Mouse (Mus musculus) urinary bladder, postnatal 10 days (tissue): ENCODE data around the gene Hace1.
"Not testable (repeated sequence)": the region's sequence is repeated elsewhere in the genome, so short reads cannot be mapped to it uniquely, and the experiment has no call there.

Experiments
- DNase-seq: peaks from one replicate; pipeline ENCODE4 v3.0.0; 2022; ENCODE audit warnings: low spot score

Gene Hace1

DNA sequence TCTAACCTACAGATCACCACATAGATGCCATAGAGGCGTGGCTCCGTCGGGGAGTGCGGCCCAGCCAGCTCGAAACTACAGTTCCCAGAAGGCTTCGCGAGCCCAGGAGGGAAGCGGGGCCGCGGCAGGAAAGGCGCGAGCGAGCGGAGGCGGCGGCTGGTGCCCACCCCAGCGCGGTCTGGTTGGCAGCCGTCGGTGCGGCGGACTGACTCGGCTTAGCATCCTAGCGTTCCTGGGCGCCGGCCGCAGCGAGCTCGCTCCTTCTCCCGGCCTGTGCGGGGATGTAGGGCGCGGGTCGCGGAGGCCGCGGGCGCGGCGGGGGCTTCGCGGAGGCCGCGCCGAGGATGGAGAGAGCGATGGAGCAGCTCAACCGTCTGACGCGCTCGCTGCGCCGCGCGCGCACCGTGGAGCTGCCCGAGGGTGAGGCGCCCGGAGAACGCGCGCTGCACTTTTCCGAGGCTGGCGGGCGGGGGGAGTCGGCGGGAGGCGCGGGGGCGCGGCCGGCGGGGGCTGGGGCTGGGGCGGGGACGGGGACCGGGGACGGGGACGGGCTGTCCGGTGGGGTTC lies at the start of gene Hace1:
Gene Hace1, plus strand, starts transcription at position 99 of the 567 bp plus-strand sequence.
- peak; percentile 57 for DNase-seq

DNA sequence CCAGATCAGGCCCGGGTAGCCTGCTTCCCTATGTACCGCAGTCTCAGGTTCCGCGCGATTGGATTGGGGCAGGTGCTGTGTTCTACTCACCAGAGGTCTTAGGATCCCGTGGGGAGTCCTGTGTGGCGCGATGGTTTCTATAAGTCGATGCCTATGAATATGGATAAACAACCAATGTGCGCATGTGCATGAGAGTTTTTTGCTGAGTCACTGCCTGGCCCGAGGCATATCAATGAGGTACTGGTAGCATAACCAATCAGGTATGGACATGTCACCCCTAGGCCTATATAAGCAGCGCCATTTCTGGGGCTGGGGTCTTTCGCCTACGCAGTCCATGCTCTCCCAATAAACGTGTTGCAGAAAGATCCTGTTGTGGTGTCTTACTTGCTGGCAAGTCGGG lies 40.3 kb upstream of the Hace1 start:
- not testable (repeated sequence) for DNase-seq

DNA sequence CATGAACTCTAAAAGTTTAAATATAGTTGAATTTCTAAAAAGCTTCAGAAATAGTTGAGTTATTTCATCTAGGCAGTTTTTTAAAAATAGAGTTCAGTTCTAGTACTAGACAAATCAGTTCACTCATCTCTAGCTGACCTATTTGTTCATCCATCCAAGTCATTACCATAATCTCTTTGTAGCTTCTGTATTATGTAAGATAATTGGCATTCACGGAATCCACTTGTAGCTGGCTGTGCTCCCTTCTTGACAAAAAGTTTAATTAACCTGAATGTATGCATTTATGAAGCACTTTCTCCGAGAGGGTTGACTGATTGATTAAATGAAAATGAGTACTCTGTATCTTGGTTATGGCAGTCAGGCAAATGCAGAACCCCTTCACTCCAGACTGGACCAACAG lies 34.9 kb upstream of the Hace1 start:
- no peak for DNase-seq

DNA sequence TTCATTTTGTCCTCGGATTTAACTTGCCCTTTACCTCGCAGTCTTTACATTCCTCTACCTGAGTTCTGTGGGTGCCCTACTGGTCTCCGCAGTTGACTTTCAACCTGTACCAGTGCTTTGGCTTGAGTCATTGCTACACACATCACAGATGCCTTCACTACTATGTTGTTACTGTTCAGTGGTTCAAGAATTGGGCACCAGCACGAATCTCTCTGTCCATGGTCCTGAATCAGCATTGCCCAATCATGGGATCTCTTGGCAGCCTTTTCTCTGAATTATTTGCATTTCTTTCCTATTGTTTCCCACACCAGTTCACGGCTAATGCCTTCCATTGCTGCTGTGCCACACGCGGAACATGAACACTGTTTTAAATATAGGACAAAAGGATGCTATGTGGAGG lies 30.8 kb upstream of the Hace1 start:
- no peak for DNase-seq

DNA sequence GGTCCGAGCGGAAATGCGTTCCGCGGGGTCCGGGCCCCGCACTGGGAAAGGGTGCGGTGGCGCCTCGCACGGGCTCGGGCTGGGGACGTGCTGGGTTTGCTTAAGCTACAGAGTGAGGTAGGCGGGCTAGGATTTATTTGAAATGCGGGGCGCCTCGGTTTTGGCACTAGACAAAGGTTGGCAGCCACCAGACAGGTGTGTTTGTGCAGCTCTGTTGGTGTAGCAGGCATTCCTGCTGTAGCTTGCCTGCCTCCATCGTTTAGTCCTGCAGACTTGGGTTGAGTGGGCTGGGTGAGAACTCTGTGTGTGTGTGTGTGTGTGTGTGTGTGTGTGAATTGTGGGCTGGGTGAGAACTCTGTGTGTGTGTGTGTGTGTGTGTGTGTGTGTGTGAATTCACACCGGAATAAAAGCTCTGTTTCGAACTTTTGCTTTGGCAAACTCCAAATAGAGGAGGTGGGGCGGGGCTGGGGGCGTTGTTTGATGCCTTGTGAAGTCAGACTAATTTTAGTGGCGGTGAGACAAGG lies 731 bp downstream of the Hace1 start:
- DNase-seq, result no peak

DNA sequence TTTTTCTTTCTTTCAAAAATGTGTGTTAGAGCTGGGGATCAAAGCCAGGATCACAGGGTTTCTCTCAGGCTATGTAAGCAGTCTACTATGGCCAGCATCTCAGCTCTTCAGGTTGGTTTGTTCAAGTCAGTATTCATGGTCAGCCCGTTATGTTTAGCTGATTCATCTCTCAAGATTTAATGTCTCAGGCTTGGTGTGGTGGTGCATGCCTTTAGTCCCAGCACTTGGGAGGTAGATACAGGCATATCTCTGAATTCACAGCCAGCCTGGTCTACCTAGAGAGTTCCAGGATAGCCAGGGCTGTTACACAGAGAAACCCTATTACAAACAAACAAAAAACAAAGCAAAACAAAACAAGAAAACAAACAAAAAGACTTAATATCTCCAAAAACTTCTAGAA lies 5.7 kb downstream of the Hace1 start:
- DNase-seq, result no peak

DNA sequence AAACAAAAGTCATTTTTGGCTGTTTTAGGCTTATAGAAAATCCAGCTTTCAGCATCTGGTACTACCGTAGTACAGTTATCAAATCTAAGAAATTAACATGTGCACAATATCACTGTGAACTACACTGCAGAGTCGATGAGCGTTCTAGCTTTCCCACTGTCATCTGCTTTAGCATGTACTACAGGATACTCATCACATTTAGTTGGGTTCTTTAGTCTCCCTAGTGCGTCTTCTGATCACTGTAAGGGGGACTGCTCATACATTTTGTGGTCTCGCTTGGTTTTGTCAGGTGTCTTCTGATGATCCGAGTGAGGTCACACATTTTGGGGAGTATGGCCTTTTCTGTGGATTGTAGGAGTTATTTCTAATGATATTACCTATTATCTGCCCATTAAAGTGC lies 6.2 kb downstream of the Hace1 start:
- DNase-seq, result no peak

DNA sequence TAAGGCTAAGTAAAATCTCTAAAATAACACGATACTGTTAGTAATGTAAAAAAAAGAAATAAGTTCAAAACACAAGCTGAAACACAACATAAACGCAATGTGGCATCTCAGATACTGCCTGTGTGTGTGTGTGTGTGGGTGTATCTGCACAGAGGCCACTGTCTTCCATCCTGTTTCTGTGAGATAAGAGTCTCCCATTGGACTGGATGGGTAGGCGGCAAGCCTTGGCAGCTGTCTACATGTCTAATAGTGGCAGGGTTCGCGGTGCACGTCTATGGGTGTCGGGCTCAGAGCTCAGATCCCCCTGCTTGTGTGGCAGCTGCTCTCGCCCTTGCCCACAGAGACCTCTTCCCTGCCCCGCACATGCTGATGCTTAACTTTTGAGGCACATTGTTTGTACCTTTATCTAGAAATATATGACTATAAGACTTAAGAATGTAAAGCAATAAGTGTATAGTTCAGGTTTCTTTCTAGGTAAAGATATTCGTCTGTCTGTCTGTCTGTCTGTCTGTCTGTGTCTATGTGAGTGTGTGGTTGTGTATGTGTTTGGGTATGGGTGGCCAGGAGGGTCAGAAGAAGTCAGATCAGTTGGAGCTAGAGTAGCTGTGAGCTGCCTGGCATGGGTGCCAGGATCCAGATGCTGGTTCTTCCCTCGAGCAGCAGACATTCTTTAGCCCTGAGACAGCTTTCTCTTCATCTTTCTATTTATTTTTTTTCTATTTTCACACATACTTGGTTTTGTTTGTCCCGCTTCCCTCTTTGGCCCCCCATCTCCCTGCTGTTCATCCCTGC lies 6.9 kb downstream of the Hace1 start:
- DNase-seq, result no peak

DNA sequence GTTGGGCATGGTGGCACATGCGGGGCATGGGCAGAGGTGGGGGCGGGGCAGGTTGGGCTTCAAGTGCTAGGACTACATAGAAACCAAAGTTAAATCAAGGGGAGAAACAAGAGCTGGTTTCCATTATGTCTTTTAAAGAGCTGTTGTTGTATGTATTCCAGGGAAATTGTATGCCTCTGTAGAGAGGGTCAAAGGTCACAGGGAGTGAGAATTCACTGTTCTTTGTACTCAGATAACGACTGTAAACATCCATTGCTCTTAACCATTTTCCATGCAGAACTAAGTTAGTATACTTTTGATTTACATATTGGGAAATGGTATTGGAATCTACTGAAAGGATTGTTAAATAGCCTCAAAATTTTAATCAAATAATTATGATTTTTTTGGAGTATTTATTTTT lies 28.2 kb downstream of the Hace1 start:
- DNase-seq, result no peak

DNA sequence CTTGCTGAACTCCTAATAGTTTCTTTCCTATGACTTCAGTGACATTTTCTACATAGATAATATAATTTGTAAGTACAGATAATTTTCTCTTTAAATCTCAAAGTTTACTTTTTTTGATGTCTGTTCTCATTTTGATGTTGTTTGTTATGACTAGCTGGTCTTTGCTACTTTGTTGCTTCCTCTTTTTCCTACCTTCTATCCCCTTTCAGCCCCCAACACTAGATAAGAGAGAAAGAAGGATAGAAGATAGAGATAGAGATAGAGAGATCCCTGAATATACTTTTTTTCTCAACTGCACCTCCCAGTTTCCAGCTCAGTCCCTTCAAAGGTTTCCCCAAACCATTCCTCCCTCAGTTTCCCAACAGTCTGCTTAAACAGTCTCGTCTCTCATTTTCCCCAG lies 33.1 kb downstream of the Hace1 start:
- no peak for DNase-seq

DNA sequence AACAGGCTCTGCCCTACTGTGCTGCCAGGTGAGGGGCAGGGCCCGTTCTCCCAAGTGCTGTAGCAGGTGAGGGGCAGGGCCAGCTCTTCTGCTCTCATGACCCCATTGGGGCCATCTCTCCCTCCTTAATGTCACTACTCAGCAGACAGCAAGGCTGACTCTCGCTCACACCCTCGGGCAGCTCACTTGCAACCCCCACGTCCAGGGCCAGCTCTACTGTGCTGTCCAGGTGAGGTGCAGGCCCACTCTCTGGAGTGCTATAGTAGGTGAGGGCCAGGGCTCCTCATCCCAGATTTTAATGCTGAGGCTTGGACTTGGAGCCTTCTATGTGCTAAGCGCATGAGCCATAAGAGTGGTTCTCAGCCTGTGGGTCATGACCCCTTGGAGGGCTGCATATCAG lies 38.4 kb downstream of the Hace1 start:
- no peak for DNase-seq

DNA sequence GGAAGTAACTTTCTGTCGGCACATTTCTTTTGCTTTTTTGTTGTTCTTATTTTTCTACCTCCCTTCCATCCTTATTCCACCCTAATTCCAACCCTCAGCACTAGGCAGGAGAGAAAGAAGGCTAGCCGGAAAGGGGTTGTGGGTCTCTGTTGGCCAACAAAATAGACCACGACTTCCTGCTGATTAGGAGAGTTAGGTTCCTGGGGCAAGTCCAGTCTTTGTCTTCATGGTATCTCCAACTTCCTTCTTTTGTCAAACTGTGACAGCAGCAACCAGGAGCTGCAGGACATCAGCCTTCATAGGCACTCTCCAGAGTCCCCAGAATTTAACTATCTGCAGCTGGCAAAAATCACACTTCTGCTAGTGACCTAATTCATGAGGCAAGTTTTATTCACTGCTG lies 41.4 kb downstream of the Hace1 start:
- no peak for DNase-seq

DNA sequence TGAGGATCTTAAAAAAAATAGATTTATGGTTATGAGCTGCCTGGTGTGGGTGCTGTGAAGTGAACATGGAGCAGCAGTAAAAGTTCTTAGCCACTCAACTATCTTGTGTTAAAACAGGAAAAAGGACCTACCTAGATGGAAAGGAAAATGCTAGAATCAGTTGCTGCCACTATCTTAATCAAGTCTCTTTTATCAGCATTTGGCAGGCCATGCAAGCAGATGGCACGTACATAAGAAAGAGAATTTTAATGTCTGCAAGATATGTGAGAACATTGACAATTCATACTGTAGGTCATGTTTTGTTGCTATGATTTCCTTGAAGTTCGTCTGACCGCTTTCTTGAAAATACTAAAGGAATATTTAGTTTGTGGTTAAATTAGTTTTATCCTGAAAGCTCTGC lies 54.4 kb downstream of the Hace1 start:
- no peak for DNase-seq

DNA sequence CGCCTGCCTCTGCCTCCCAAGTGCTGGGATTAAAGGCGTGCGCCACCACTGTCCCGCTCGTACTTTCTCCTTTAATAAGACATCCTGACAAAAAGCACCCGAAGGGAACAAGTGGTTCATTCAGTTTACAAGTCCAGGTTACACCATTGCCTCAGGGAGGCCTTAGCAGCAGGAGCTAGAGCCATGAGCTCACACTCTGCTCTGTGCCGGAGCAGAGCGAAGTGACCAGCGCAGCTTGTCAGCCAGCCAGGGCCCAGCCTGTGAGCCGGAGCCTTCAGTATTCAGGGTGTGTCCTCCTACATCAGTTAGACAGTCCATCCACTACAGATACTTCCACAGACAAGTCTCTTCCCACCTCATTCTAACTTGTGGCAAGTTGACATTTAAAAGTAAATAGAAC lies 55.0 kb downstream of the Hace1 start:
- no peak for DNase-seq

DNA sequence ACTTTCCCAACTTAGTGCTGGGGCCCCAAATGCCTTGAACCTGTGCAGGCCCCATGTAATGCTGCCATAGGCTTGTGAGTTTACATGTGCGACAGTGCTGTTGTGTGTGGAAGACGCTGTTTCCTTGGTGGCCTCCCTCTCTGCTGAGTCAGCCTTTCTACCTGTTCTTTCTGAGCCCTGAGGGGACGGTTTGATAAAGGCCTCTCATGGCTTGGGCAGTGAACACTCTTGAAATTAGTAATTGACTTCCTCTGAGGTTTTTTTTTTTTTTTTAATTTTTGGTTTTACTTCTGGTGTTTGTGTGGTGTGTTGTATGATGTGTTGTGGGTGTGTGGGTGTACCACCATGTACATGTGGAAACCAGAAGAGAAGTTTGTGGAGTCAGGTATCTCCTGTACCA lies 57.6 kb downstream of the Hace1 start:
- DNase-seq, result no peak

DNA sequence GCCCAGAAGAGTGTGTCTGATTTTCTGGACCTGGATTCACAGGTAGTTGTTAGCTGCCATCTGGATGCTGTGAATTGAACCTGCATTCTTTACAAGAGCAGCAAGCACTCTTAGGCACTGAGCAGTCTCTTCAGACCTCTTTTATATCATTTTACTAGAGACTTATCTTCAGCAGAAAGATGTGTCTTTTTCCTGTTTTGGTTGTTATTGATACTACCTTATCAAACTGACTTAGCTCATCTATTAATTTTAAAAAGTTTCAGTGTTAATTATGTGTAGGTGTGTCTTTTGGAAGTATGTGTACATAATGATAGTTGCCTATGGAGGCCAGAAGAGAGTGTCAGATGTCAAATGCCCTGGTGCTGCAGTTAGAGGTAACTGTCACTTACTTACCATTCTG lies 62.1 kb downstream of the Hace1 start:
- DNase-seq, result no peak

DNA sequence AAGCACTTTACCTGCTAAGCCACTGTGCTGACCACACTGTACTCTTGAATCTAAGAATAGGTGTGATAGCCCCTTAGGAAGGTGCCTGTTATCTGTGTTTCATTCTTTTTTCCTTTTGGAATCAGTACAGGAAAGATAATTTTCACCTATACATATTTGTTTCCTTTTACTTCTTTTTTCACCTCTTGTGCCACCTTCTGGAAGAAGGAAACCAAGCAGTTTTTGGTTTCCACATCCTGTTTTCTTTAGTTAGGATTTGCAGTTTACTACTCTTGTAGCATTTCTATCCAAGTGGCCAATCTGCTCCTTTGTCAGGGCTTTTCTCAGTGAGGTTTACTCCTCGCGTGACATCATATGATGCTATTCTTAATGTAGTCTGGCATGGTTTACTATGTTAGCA lies 76.4 kb downstream of the Hace1 start:
- no peak for DNase-seq

DNA sequence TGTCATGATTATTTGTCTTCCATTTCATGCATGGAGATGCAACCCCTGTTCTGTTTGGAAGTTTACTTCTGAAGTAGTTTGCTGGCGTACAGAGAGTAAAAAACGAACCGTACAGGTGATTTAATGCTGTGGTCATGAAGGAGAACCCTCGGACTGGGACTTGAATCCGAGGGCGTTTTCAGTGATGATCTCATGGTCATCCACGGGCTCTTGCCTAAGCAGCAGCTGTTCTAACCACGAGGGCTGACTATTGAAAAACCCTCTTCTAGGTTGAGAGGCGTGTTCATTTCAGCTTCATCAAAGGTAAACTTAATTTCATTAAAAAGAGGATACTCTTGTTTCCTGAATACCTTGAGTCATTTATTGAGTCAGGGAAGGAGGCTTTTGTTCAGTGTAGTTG lies 84.4 kb downstream of the Hace1 start:
- no peak for DNase-seq

DNA sequence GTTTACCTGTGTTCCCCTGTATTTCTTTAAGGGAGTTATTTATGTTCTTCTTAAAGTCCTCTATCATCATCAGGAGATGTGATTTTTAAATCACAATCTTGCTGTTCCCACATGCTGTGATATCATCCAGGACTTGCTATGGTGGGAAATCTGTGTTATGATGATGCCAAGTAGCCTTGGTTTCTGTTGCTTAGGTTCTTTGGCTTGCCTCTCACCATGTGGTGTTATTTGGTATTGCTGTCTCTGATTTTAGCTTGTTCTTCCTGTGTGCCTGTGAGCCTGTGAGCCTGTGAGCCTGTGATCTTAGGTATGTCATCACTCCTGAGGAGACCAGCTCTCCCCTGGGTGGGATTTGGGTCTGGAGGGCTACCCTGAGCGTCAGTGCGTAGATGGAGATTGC lies 90.6 kb downstream of the Hace1 start:
- no peak for DNase-seq

DNA sequence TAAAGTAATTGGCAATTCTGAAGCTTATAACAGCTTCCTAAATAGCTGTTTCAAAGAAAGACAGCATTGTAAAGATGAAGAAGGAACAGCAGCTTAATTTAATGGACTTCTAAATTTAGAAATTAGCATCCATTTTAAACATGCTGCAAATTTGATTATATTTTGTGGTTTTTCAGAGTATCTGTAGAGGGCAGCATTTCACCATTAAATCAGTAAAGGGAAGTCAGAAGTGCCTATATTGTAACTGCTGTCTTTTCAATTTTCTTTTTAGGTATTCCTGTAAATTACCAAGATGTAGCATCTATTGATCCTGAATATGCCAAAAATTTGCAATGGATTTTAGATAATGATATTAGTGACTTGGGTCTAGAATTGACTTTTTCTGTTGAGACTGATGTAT lies 99.2 kb downstream of the Hace1 start:
- DNase-seq, result no peak

DNA sequence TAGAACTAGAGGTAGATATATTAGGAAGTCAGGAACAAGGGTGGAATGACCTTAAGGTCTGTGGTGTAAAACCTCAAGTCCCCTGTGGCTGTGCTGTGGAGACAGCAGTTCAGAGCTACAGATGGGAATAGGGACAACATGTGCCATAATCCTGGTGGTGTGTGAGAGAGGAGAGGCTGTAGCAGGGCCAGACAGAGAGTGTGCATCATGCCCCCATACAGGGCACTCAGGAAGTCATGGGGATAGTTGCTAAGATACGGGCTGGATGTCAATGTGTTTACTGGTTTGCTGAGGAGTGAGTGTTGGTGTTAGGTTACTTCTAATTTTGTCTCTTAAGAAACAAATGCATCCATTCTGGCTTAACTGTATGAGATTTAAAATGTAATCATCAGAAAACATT lies 108.6 kb downstream of the Hace1 start:
- DNase-seq, result no peak

DNA sequence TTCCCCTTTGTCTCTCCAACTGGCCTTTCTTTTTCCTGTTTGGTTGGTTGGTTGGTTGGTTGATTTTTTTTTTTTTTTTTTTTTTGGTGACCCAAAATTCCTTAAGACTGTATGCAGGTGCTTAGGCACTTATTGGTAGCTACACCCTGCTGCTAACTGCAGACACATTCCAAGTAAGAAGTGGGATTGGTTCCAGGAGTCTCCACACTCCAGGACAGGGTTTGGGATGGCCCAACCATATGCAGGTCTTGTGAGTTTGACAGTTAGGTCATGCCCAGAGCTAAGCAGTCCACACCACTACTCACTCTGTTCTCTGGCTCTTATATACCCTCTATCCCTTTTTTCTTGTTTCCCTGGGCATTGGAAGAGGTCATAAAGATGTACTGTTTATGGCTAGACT lies 117.3 kb downstream of the Hace1 start:
- no peak for DNase-seq

DNA sequence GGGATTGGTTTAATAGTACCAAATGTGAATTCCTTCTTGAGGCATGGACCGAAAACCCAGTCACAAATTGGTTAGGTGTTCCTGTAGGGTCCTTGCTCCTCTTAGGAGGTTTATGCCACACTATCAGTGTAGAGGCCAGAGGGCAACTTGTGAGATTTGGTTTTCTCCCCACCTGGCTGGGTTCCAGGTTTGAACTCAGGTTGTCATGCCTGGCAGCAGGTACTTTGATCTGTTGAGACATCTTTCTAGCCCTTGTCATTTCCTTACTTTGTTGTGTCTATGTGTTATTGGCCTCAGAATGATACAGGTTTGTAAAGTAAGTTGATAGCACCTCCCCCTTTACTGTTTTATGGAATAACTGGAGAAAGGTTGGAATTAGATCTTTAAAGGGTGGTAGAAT lies 117.9 kb downstream of the Hace1 start:
- no peak for DNase-seq

DNA sequence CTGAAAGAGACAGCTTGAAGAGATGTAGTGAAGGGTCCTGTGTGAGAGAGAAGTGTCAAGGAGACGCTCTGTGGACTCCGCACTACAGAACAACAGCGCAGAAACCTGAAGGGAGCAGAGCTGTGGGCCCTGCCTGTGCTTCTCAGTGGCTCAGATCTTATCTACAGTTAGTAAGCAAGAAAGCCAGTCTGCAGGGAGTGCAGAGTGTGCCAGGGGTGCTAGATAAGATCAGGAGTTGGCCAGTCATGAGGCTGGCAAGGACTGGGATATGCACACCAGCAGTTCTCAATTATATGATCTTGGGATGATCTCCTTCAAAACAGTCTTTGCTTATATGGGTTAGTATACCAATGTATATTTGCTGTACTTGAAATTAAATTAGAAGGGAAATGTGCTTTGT lies 121.3 kb downstream of the Hace1 start:
- no peak for DNase-seq
